Mouse (Mus musculus) ES-CJ7 (cell line): ENCODE data around the gene Ndst4.

Source experiments
- DNase-seq: peaks from one replicate; pipeline ENCODE4 v3.0.0; 2011; ENCODE audit warnings: low read depth, low spot score

Ndst4 gene

DNA sequence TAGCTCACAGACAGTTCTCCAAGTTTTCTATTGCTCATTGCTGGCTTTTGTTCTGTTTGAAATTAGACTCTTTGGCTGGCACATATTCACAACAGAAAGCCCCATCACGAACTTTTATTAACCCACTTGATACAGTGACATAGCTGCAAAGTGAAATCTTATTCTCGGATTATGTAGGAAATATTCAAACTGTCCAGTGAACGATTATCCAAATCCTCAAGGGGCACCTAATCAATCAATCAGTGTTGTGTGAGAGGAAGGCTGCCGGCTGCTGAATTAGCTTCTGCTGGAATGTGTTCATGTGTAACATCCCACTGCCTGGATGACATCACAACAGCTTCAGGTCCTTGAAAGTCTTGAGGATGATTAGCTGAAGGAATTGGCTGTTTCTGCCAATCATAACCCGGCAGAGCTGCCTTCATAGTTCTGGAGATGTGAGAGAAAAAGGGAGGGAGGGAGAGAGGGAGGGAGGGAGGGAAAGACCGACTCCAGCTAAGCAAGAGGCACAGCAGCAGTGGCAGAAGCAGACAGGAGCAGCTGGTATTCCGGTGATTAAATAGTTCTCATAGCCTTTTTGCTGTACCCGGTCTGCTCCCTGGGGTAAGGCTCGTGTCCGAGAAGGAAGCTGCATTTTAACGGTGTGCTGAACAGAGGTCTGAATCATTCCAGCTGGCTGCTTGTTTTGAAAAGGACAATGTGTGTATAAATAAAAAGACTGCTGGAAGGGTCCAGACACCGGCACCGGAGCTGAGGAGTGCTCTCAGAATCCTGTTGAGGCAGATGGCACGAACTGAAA lies at the start of gene Ndst4:
Gene Ndst4 (plus strand): TSS at position 476 of the 796 bp plus-strand sequence.
- no peak for DNase-seq

DNA sequence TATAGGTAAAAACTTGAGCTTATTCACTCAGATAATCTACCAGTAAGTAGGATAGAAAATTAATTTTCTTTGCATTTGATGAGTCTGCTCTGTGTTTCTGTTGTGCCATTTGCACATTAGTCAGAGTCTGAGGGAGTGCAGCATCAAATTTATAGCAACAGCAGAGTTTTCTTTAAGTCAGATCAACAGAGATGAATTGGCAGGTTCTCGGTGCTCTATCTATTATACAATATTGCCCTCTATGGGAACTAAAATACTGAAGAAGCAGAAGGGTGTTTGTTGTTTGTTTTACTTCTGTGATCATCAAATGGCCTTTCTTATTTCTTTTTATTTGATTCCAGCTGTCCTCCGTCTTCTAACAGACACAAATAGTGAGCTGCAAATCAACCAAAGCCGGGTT lies 6.4 kb upstream of the Ndst4 start:
- no peak for DNase-seq

DNA sequence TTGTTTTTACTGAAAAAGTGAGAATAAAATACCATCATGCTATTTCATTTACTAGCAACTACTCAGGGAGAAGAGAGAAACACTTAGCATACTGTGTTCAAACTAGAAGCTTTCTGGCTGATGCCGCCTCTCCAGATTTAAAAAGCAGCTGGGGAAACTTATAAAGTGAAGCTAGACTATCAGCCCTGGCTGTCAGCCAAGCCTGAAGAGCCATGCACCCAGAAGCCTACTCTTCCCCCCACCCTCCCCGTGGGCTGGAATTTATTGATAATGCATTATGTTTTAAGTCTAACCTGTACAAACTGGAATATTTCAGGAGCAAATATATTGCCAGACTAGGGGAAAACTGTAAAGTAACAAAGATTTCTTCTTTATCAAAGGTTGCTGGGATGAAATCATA lies 2.6 kb downstream of the Ndst4 start:
- DNase-seq = no peak

DNA sequence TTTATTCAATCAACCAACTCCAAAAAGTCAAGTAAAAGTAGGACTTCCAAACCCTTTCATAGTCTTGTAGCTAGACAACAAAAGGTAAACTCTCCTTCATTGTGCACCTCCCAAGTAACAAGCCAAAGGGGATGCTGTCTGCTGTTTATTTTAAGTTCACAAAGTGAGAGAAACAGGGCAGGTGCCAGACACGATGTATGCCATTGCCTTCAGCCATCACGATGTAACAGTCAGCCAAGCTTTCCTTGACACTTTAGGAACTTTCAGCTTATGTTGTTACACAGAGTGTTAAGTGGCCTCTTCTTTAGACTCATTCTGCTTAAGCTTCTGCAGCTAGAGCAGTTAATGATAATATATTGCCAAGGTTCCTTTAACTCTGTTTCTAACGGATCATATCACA lies 3.1 kb downstream of the Ndst4 start:
- DNase-seq = no peak

DNA sequence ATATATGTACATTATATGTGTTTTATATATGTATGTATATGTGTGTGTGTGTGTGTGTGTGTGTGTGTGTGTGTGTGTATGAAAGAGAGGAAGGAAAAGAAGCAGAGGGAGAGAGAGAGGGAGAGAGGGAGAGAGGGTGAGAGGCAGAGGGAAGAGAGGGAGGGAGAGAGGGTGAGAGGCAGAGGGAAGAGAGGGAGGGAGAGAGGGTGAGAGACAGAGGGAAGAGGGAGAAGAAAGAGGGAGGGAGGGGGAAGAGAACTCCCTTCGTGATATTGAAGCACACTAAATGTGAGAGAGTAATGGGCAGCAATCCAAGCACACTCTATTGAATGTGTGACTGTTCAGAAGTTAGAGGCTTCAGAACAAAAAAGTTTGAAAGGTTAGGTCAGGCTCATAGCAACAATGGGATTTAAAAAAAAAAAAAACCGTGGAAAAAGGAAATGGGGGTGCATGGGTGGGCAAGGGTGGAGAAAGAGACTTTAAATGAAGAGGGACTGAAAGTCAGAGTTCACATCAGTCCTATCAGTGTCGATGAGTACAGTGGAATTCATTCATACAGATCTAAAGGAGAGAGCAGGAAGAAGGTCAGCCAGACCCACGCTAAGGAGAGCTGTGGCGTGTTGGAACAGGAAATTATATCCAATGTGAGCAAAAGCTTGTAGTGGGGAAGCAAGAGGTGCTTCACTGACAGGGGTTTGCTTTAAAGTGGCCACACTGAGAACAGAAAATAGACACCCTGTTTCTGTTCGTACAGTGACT lies 63.2 kb downstream of the Ndst4 start:
- DNase-seq = no peak

DNA sequence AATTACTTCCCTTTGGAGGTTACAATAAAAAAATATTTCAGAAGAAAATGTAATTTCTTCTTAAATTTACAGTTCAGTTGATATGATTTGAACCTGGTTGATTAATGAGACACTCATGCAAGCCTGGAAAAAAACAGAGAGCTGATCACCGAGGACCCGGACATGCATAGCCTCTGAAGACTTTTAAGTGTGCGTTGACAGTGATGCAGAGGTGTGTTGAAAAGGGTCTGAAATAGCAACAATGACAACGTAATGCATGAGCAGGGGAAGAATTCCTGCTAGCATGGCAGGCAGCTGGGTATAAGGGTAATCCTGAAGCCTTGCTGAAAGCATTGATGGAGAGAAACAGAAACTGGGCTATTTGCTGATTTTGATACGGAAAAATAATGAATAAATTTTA lies 106.2 kb downstream of the Ndst4 start:
- no peak for DNase-seq

DNA sequence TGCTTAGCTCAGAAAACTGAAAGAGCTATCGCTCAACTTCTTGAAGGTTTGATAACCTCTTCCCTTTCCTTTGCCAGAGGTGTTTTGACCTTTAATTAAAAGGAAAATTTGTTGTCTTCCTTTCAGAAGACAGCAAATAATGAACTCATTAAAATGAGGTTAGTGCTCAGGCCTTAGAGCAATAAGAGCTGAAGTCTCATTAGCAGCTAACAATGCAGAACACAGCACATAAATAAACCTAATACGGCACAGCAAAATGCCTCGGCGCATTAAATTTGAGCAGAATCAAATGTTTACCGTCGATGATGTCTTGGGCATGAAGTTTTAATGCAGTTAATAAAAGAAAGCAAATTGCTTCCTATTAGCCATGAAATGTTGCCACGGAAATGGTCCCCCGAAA lies 129.5 kb downstream of the Ndst4 start:
- no peak for DNase-seq

DNA sequence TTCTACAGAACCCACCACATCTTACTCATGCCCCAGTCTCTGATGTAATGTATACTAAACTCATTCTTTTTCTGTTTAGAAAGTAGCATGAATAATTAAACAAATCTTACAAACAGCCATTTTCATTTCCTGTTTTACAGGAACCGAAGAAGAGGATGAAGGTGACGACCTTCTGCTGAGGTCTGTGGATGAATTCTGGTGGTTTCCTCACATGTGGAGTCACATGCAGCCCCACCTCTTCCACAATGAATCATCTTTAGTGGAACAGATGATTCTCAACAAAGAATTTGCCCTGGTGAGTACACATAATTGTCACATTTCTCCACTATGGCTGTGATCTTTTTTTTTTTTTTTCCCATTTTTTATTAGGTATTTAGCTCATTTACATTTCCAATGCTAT lies 166.7 kb downstream of the Ndst4 start:
- DNase-seq = no peak

DNA sequence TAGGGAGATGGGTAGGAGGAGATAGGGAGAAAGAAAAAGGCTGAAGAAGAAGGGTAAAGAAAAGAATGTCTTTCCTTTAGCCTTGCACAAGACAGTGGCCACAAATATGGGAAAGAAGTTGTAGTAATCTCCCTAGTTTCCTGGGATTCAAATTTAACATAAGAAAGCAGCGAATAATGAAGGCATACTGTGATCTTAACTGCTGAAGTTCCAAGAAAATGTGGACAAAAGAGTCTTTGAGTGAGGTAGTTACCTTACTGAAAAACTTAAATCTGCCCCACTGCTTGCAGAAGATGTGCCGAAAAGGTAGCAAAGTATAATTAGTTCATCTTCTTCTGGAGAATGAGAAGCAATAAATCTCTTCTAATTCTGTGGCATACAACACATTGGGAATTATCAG lies 228.4 kb downstream of the Ndst4 start:
- peak; percentile 40 for DNase-seq

DNA sequence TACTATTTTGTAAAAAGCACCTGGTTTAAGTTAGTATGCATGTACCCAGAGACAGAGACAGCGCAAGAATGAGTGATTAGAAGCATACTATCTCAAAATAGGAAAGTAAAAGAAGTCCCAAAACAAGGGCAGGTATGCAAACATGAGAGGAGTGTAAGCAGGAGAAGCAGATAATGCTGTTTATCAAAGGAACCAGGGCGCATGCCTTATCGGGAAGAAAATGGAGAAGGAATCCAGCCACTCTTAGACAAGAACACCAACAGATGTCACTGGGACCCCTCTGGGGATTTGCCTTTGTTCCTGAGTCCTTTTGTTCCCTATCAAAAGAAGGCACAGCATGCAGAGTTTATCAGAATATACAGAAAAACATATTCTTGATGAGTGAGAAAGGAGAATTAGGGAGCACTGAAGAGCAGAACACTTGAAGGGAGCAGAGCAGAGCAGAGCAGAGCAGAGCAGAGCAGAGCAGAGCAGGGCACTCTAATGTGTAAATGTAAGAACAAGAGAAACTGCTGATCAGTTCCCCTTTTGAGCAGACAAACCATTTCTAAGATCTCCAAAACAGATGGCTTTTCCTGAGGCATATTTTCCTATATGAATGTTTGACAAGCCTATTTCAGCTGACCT lies 251.2 kb downstream of the Ndst4 start:
- no peak for DNase-seq

DNA sequence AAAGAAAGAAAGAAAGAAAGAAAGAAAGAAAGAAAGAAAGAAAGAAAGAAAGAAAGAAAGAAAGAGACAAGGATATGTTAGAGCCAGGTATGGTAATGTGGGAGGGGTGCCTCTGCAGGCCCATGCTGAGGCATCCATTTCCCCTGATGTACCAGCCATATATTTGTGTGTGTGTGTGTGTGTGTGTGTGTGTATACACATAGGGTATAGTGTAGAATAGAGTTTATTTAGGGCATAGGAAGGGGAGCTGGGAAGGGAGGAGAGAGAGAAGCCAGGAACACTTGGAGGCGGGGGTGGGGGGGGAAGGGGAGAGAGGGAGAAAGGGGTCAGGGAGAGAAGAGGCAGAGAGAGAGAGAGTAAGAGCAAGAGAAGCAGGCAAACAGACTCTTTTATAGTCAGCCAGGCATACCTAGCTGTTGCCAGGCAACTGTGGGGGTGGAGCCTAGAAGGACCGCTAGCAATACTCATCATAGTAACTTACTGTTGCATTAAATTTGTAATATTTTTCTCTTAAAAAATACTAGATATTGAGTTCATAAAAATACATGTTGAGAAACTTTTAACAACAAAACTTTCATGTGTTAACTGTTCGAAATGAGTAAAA lies 256.3 kb downstream of the Ndst4 start:
- DNase-seq = no peak

DNA sequence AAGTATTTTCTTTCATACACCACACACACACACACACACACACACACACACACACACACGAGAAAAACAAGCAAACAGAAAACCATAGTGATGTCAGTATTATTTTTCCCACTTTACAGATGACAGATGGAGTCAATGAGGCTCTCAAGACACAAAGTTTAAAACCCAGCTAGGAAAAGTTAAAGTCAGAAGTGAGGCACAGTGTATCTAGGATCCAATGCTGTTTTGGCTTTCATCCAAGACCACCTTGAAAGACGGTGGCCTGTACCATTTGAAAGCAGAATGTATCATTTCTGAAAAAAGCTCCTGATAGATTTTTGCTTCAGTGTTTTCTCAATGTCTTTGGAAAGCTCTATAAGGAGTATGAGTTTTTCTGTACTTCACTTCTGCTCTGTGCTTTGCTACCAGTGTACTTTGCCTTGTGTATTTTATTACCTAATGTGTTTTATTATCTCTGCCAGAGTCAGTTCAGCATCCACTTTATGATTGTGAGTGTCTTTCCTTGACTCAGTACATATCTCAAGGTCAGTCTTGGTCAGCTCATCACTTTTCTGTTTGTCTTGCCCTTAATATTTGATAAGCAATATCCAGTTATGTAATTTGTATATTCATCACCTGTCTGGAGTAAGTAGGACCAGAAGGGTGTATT lies 257.1 kb downstream of the Ndst4 start:
- DNase-seq = no peak

DNA sequence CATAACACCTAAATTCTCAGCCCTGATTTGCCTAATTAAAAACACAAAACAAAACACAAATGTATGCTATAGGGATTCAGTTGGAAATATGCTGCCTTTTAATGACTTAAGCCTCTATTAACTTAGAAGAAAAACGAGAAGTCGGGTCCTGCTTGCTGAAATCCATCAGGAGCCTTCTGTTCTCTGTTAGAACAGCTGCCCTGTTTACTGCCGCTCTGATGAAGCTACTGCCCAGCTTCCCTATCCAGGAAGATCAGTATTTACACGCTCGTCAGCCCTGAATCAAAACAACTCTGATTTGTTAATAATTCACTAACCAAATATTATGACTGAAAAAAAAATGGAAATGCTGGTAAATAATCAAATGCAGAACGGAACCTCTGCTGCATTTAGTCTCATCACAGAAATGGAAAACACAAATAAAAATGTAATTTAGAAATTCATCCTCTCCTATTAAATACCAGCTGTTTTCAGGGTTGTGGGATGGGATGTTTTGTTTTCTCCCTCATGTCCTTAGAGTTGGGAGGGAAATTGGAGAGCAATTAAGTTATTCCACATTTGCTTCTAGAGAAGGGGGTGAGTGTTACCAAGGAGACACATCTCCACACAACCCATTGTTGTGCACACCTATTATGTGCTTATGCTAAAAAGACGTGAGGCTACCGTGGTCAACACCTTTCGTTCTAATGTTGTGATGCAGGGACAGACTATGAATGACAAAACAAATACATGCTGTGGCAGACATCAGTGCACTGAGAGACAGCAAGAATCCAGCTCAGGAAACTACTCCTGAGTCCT lies 270.3 kb downstream of the Ndst4 start:
- DNase-seq = no peak

DNA sequence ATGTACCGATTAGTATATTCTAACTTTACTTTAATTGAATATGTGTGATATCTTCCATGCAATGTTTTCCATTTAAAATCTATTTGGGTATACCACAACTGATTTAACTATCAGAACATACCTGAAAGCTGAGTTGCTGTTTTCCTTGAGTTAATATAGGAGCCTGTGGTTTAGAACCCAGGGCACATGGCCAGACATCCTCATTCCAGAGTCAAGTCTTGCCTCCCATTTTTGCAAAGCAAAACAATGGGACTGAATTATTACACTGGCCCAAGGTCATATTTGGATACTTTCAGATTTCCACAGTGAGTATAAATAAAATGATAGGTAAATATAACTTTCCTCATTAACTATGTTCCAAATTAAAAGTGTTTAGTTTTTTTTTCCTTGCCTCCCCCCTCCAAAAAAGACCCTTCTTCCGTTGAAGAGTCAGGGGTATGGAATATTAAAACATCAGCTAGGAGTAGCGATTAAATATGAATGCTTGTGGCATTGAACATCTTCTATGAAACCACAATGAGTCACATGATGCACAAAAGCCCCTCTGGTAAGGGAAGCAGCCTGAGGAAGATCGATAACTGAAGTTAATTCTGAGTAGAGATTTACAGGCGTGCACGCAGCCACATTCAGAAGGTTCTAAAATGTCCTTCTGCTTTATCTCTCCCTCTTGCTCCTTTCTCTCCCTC lies 271.5 kb downstream of the Ndst4 start:
- no peak for DNase-seq

DNA sequence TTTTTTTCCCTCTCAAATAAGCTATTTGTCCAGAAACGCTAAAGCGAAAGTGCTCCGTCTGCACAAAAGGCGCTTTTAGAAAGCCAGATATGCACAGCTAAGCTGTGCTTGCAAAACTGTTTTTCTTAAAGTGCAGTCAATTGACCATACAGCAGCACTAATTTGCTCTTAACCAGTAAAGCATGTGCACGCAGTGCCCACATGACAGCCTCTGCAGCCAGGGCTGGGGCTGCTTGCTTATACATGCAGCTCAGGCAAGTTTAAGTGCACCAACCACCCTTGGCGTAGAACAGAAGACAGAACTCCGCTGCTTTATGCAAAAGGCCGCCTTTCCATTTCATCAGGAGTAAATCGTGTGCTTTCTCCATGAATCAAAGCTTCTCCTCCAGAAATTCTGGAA lies 275.0 kb downstream of the Ndst4 start:
- DNase-seq = no peak

DNA sequence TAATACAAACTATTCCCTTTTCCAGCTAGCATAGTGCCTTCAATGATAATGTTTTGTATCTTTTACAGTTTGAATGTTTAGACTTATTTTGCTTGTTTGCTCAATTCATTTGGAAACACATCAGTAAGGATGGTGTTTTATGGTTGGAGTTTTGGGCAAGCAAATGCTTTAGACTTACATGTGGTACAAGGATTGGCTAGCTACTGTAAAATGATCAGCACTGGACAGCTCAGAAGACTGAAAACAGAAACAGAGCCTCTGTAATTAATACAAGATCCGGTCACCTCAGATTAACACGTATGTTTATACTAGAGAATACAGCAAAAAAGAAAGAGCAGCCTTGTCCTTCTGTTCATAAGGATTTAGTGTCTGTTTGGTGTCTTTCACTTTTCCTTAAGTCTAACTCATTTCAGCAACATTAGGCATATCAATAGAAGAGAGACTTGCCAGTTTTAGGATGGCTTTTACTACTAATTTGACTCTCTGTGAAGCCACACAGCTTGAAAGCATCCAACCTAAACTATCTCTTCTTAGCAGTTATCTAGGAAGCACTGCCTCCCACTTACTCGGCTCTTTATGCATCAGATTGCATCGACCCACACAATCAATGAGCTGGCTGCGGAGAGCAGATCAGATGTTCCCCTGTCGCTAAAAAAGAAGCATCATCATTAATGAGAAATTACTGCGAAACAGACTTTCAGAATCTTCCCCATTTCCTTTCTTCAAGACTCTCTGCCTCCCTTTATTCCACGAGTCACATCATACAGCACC lies 279.8 kb downstream of the Ndst4 start:
- DNase-seq = no peak

DNA sequence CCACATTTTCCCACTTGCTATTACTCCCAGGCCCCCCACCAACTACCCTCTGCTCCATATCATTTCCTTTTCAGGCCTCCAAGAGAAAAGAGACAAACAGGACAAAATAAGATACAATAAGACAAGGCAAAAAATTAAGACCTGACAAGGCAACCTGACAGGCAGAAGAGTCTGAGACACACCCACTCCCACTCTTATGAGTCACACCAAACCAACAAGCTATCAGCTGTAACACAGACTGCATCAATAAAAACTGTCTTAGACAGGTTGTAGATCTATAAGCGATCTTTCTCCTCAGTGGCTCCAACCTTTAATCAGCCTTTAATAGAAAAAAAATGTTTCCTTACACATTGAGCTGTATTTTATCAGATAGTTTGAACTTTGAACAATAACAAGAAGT lies 280.7 kb downstream of the Ndst4 start:
- DNase-seq = no peak

DNA sequence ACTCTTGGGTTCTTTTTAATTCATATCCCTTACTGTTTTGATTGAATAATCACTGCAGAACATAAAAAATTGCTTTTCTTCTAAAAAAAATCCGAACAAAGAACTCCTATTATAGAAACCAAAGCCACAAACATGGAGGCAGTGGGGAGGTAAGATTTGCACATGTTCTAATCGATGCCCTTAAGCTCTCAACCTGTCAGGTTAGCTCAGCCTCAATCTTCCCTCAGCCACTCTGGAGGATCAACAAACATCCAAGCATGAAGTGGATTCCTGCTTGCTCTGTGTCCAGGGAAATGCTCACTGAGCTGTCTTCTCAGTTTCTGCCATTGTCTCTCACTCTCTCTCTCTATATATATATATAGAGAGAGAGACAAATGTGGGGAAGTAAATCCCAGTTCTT lies 283.7 kb downstream of the Ndst4 start:
- DNase-seq = no peak

DNA sequence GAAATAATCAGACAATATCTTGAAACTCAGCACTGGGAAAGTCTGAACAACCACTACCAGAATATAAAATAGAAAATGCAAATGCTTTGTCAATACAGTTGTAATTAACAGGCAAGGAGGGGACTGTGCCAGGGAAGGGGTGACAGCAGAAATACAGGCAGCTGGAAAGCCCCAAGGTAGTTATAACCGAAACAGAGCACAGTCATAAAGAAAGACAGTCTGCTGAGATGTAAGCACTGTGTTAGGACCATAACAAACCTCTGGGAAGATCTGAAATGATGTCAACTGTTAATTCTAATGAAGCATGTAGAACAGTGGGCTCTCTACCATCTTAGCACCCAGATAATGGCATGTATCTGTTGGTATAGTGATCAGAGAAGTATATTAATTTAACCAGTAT lies 287.1 kb downstream of the Ndst4 start:
- DNase-seq = no peak

DNA sequence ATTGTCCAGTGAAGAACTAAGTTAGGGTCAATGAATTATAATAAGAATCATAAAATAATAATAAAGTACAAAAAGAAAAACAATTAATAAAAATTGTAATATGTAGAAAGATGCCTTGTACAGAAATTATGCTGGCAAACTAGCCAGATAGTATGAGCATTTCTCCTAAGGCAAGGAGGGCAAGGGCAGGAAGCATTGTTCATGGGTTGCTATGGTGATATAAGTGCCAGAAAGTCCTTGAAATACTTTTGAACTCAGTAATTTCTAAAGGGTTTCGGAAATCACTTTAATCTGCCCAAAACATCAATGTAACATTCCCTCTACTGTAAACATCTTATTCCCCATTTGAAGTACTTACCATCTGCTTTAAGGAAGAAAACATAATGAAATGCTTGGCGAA lies 319.1 kb downstream of the Ndst4 start:
- DNase-seq = no peak
